Mouse (Mus musculus) spleen, postnatal 10 days (tissue): ENCODE measurements around the gene Mtmr11.
"Not testable (repeated sequence)": the region's sequence is repeated elsewhere in the genome, so short reads cannot be mapped to it uniquely, and the experiment has no call there.

Experiments
- DNase-seq, 2 experiments: peaks; one replicate each; pipeline ENCODE4 v3.0.0; 2021 to 2022; ENCODE audit warnings: low spot score in 2 of 2

Mtmr11 gene

DNA sequence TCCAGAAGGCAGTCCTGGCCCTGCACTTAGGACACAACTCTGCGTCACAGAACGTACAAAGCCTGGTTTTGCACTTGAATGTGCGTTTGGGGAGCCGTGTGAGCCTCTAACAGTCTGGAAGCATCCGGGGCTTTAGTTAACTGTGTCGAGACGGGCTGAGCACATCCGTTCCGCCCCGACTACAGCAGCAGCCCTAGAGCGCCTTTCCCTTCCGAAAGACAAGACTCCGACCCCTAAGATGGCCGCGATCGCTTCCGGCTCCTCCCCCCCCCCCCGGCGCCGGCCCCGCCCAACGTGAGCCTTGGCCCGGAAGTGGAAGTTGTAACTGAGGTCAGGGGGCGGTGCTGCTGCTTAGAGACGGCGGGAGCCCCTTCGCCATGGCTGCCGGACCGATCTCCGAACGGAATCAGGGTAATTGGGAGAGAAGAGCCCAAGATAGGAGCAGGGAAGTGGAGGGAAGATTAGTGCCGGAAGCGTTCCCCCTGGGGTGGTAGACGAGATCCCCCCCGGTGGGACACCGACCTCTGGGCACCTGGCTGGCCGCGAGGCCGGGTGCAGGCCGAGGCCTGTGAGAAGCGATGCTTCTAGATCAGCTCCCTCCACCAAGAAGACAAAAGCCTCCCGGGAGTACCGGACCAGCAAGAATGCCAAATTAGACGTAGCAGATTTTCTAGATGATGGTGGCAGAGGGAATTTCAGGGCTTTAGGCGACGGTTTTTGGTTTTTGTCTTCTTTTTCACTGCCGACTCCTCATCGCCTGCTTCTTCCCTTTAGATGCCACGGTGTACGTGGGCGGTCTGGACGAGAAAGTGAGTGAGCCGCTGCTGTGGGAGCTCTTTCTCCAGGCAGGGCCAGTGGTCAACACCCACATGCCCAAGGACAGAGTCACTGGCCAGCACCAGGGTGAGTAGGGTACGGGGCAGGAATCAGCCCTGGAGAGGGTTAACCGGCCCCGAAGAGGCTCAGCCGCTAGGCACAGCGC is 10.7 kb downstream of the Mtmr11 start, which contains the start of gene Sf3b4:
Gene Sf3b4 (plus strand): TSS at position 136 of the 982 bp plus-strand sequence.
- DNase-seq: peak; percentile 84 to 89

- DNase-seq: no peak
Measured at GRCm38 (mm10) chr3:96173185-96173584, 11.4 kb downstream of the Mtmr11 start.

GRCm38 (mm10) chr3:96174042-96174441 is 12.2 kb downstream of the Mtmr11 start:
- DNase-seq: not testable (repeated sequence)

DNA sequence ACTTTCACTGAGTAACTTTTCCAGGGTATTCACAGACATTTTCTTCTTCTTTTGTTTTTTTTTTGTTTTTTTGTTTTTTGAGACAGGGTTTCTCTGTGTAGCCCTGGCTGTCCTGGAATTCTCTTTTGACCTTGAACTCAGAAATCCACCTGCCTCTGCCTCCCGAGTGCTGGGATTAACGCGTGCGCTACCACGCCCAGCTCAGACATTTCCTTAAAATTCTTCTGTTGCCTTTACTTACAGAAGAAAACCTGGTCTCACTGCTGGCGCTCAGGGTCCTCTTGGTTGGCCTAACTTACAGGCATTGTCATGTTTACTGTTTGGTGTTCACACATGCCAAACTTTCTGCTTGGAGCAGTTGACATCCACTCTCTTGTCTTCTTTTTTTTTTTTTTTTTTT is 13.4 kb downstream of the Mtmr11 start:
- DNase-seq: no peak

- no peak for DNase-seq
Measured at GRCm38 (mm10) chr3:96178427-96178826, 16.6 kb downstream of the Mtmr11 start.

DNA sequence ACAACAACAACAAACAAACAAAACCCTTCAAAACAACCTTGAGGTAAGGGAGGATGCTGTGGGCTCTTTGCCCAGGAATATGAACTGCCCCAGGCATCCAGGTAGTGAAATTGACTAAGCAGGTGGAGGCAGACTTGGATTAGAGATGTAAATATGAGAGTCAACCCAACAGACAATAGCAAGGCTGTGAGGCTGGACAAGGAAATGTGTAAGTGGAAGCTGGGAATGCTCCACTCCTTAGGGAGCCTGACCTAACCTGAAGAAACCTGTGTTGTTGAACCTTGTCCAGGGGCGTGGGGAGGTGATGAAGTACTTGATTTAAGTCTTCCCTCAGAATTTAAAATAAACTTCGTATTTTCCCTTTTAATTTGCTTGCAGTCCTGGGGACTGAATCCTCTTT is 17.1 kb downstream of the Mtmr11 start:
- no peak for DNase-seq

DNA sequence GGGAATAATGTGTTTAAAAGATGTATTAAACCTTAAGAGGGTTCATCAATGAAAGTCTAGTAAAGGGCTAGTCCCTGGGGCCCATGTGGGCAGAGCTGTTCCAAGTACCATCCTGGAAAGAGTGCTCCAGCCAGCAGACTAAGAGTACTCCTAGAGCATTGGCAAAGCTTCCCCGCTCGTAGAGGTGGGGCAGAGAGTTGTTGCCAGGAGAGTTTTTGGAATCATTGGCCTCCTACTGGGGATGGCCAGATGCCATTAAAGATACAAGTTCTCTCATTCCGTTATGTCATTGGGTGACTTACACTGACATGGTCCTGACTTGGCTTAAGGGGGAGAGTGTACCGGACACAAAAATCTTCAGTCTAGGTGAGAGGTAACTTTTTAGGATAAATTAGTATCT is 17.7 kb downstream of the Mtmr11 start:
- no peak for DNase-seq

DNA sequence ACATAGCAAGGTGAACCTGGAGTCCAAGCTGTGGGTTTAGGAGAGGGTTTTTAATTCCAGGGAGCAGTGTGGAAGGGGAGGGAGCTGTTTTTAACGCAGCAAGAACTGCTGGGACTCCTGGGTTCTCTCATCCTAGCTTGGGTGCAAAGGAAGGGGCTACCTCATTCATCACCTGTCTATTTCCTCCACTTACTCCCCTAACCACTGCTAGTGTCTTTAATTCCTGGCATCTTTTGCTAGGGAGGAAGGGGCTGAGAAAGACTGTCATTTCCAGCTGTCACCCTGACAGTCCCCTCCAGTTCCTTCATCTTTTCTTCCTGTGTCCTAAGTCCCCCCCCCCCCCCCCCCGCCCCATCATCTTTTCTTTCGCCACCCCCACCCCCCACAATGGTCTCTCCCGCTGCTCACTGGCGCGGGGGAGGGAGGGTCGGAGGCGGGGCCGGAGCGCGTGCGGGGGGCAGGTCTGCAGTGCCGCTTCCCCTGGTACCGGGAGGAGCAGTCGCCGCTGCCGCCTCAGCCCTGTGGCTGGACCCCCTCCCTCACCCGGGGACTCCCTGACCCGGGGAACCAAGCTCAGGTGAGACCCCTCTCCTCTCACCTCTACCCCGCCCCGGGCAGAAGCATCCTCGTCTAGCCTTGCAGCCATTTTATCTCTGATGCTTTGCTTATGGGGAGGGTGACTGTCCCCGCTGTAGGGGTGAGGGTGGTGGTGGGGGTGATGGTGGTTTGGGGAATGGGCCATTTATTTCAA is 19.1 kb downstream of the Mtmr11 start, which contains the start of gene Sv2a:
Gene Sv2a (plus strand): TSS at position 425 of the 751 bp plus-strand sequence.
- DNase-seq: peak; percentile 24 to 63

- no peak for DNase-seq
Measured at GRCm38 (mm10) chr3:96181510-96182381, 19.9 kb downstream of the Mtmr11 start.

- DNase-seq: no peak
Measured at GRCm38 (mm10) chr3:96182382-96182776, 20.6 kb downstream of the Mtmr11 start.

- DNase-seq: no peak
Measured at GRCm38 (mm10) chr3:96192977-96193376, 31.2 kb downstream of the Mtmr11 start.

GRCm38 (mm10) chr3:96194966-96195365 is 33.2 kb downstream of the Mtmr11 start:
- no peak for DNase-seq

- no peak for DNase-seq
Measured at GRCm38 (mm10) chr3:96195616-96196313, 34.0 kb downstream of the Mtmr11 start.

DNA sequence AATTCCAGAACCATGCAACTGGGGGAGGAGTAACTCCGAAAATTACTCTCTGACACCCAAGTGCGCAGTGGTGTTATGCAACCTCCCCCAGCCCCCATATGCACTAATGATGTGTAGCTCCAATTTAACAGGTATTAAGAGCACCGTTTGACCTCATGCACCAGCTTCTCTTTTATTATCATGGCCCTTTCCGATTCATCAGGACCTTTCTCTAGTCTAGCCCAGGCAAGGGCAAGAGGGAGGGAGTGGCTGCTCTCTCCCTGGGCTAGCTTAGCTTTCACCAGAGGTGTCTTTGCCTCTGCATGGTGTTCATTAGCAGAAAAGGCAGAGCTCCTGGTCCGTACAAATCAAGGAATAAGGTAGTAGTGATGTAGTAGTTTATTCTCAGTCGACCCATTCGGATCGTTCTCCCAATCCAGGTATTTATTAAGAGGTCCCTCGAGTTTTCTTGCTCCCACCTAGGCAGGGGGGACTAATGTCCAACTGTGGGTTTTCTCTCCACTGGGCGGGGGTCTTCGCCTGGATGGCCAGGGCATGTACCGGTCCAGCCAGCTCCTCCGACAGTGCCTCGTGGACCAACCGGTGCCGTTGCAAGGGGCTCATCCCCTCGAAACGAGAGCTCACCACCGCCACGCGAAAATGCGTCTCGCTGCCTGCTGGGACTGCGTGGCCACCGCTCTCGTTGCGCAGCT is 34.8 kb downstream of the Mtmr11 start:
- DNase-seq: peak in 1 of 2 experiments; percentile 29

DNA sequence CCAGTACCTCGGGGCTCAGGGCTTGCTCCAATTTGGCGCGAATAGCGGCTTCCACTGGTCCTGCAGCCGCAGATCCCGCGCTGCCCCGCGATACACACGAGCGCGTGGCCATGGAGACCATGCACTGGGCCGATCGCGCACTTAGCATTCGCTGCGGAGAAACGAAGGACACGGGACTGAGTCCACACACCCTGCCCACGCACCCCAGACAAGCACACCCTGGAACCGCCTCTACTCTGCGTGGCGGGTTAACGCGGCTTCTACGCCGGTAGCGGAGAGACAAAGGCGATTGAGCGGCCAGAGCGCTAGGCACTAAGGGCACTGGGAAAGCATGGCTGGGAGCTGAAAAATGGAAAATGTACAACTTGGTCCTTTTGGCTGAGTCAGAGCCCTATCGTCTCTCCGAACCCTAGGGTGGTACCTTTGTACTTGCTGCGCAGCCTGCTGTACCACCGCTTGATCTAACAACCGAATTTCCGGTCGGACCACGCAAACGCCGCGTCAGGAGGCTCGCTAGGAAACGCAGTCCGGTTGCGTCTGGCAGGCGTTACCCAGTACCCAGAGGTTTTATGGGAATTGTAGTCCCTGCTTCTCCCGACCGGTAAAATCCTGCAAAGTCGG is 35.4 kb downstream of the Mtmr11 start:
- DNase-seq: peak; percentile 72 to 86

GRCm38 (mm10) chr3:96198181-96198580 is 36.4 kb downstream of the Mtmr11 start:
- no peak for DNase-seq

DNA sequence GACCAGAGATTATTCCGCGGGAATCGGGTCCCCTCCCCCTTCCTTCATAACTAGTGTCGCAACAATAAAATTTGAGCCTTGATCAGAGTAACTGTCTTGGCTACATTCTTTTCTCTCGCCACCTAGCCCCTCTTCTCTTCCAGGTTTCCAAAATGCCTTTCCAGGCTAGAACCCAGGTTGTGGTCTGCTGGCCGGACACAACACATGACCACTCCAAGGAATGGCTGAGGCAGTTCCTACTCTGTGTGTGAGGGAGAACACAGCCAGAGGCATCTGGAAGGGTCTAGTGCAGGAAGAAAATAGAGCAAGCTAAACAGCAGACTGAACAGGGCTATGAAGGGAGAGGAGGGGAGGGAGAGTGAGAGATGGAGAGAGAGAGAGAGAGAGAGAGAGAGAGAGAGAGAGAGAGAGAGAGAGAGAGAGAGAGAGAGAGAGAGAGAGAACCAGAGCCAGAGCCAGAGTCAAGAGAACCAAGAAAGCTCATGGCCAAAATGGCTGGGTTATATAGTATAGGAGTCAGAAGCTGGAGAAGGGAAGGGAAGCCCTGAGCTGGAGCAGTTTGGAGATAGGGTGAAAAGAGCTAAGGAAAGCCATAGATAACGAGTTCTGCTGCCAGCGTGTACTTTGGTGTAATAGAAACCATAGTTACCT is 36.9 kb downstream of the Mtmr11 start:
- DNase-seq: not testable (repeated sequence)

GRCm38 (mm10) chr3:96199731-96200130 is 37.9 kb downstream of the Mtmr11 start:
- DNase-seq: no peak

DNA sequence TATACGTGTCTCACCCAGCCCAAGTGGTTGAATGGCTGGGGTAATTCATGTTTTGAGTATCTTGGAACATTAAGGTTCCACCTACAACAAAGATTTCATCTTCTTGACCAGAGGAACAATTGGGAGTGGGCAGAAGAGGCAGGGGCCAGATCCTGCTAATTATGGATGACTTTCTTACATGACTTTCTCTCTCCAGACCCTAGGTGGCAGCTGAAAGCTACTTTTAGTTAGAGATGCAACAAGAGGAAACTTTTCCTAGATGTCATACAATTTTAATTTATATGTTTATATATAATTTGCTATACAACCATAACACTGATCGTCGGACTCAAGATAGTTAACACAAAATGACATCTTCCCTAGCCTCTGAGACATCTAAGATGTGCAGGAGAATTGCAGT is 46.0 kb downstream of the Mtmr11 start:
- DNase-seq: no peak
